Mouse (Mus musculus): Measurements from ENCODE around the gene Chrna1. TPM values are rescaled to one million over a fixed set of nuclear protein-coding genes. Genes with fewer than 3 reads are reported as not detected.
A peak's percentile ranks its signal among the peaks of the same experiment; 100 is the strongest.

Chrna1 gene
- total RNA-seq, 2 experiments from 2014 or later, result 0.12 to 0.25 TPM

DNA sequence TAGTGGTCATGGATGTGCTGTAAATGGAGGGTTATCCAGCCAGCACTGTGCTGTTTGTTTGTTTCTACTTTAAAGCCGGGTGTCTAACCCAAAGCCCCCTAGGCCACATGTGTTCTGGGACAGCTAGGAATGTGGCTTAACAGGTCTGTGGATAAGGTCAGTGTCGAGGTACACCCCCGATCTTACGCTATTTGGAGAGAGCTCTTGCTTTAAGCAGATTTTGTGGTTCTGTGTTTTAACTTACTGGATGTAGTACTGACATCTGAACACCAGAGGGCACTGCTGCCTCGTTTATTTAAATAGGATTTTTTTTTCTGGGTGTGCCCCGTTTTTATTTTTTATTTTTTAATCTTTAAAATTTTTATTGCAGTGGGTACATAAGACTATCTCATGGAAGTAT lies 29.4 kb downstream of the Chrna1 start:
- peak; percentile 79 for TF ChIP-seq CTCF (IDR thresholded peaks at IDR 0.05)
- DNase-seq (ENCODE audit: extremely low spot score in 1 of 2, low spot score in 2 of 2), result no peak
- no peak overlapping the region for H3K27ac ChIP-seq
- intact Hi-C loops (cut with DNase I), result loop anchor here (1.0 to 5.0 kb wide), 2 partner anchors 448 to 1107 kb away; partner anchors contain the start of gene Evx2
- H3K4me3 ChIP-seq, result peak overlapping the region; percentile 43

GRCm38 (mm10) chr2:73548542-73548941 lies 31.6 kb downstream of the Chrna1 start:
- no peak overlapping the region for H3K4me3 ChIP-seq
- H3K27ac ChIP-seq, result no peak overlapping the region
- no peak for DNase-seq (ENCODE audit: extremely low spot score in 1 of 2, low spot score in 2 of 2)
- intact Hi-C loops (cut with DNase I), result no loop called here
- TF ChIP-seq CTCF (IDR thresholded peaks at IDR 0.05), result no peak

DNA sequence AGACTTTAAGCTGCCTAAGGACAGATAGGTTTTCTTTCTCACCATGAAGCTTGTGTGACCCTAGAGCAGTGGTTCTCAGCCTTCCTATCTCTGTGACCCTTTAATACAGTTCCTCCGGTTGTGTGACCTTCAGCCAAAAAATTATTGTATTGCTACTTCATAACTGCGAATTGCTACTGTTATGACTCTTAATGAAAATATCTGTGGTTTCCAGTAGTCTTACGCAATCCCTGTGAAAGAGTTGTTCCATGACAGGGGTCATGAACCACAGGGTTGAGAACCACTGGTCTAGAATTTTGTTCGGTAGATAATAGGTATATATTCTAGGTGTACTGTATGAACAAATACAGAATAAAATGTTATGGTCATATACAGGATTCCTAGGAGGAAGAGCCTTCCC lies 32.9 kb downstream of the Chrna1 start:
- no peak for TF ChIP-seq CTCF (IDR thresholded peaks at IDR 0.05)
- Histone ChIP-seq H3K27ac (no peak overlapping the region), H3K4me3 (no peak overlapping the region)
- no peak for DNase-seq (ENCODE audit: extremely low spot score in 1 of 2, low spot score in 2 of 2)
- intact Hi-C loops (cut with DNase I), result no loop called here

DNA sequence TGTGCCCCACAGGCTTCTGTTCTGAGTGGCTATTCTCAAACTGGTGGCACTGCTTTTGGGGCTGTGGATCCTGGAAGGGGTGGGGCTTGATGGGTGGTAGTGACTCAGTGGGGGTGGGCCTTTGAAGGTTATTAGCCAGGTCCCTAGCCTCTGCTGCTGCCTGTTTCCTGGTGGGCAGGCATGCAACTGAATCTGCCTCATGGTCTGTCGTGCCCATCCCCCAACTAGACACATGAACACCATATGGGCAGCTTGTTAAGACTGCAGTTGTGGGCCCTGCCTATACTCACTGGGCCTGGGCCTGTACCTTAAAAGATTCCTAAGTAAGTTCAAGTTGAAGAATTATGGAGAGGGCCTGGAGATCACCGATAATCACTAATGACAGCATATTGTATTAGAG lies 34.6 kb downstream of the Chrna1 start:
- no peak for TF ChIP-seq CTCF (IDR thresholded peaks at IDR 0.05)
- Histone ChIP-seq H3K4me3 (no peak overlapping the region), H3K27ac (no peak overlapping the region)
- intact Hi-C loops (cut with DNase I), result no loop called here
- DNase-seq (ENCODE audit: extremely low spot score in 1 of 2, low spot score in 2 of 2), result no peak

GRCm38 (mm10) chr2:73540450-73541162 lies 39.5 kb downstream of the Chrna1 start:
- intact Hi-C loops (cut with DNase I), result no loop called here
- H3K27ac ChIP-seq, result no peak overlapping the region
- no peak for DNase-seq (ENCODE audit: extremely low spot score in 1 of 2, low spot score in 2 of 2)
- no peak for TF ChIP-seq CTCF (IDR thresholded peaks at IDR 0.05)
- H3K4me3 ChIP-seq, result 0 out of 2 replicates have a peak overlapping the region, but pooled peaks have one; percentile 17

DNA sequence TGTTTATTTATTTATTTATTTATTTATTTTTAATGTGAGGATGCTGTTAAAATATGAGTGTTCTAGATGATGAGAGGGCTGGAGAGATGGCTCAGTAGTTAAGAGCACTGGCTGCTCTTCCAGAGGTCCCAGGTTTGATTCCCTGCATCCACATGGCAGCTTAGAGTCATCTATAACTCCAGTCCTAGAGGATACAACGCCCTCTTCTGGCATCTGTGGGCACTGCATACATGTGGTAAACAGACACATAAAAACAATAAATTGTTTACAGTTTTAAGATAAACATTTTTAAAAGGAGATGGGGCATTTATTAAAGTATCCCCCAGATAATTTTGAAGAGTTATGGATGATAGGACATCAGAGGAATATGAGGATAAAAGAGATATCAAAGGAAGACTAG lies 40.4 kb downstream of the Chrna1 start:
- DNase-seq (ENCODE audit: extremely low spot score in 1 of 2, low spot score in 2 of 2), result no peak
- Histone ChIP-seq H3K4me3 (no peak overlapping the region), H3K27ac (no peak overlapping the region)
- peak; percentile 34 for TF ChIP-seq CTCF (IDR thresholded peaks at IDR 0.05)
- intact Hi-C loops (cut with DNase I), result no loop called here

GRCm38 (mm10) chr2:73539141-73539540 lies 41.0 kb downstream of the Chrna1 start:
- no peak for DNase-seq (ENCODE audit: extremely low spot score in 1 of 2, low spot score in 2 of 2)
- H3K27ac ChIP-seq, result no peak overlapping the region
- no peak overlapping the region for H3K4me3 ChIP-seq
- TF ChIP-seq CTCF (IDR thresholded peaks at IDR 0.05), result no peak
- intact Hi-C loops (cut with DNase I), result no loop called here

GRCm38 (mm10) chr2:73538590-73538989 lies 41.5 kb downstream of the Chrna1 start:
- intact Hi-C loops (cut with DNase I), result no loop called here
- TF ChIP-seq CTCF (IDR thresholded peaks at IDR 0.05), result no peak
- H3K27ac ChIP-seq, result no peak overlapping the region
- DNase-seq (ENCODE audit: extremely low spot score in 1 of 2, low spot score in 2 of 2), result no peak
- no peak overlapping the region for H3K4me3 ChIP-seq

GRCm38 (mm10) chr2:73536091-73536783 lies 43.9 kb downstream of the Chrna1 start:
- no peak for DNase-seq (ENCODE audit: extremely low spot score in 1 of 2, low spot score in 2 of 2)
- TF ChIP-seq CTCF (IDR thresholded peaks at IDR 0.05), result no peak
- intact Hi-C loops (cut with DNase I), result no loop called here
- no peak overlapping the region for H3K4me3 ChIP-seq
- no peak overlapping the region for H3K27ac ChIP-seq

GRCm38 (mm10) chr2:73534720-73535119 lies 45.4 kb downstream of the Chrna1 start:
- no peak for TF ChIP-seq CTCF (IDR thresholded peaks at IDR 0.05)
- intact Hi-C loops (cut with DNase I), result no loop called here
- DNase-seq (ENCODE audit: extremely low spot score in 1 of 2, low spot score in 2 of 2), result no peak
- Histone ChIP-seq H3K27ac (no peak overlapping the region), H3K4me3 (no peak overlapping the region)

DNA sequence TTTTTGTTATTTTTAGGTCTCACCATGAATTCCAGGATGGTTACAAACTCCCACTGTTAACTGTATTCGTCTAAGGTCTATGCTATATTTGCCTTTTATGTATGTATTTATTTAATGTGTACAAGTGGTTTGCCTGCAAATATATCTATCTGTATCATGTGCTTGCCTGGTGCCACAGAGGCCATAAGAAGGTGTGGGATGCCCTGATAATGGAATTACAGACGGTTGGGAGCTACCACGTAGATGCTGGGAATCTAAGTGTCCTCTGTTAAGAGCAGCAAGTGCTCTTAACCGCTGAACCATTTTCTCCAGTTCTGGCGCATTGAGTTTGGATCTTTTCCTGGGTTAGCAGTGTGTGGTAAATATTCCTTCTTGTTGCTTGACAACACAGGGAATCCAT lies 49.7 kb downstream of the Chrna1 start:
- intact Hi-C loops (cut with DNase I), result no loop called here
- TF ChIP-seq CTCF (IDR thresholded peaks at IDR 0.05), result no peak
- Histone ChIP-seq H3K4me3 (no peak overlapping the region), H3K27ac (no peak overlapping the region)
- no peak for DNase-seq (ENCODE audit: extremely low spot score in 1 of 2, low spot score in 2 of 2)

Measured in left cerebral cortex, adult 2 months (tissue).